Mouse (Mus musculus): Measurements from ENCODE around the gene Mettl16. TPM values are rescaled to one million over a fixed set of nuclear protein-coding genes. Genes with fewer than 3 reads are reported as not detected.
A peak's percentile ranks its signal among the peaks of the same experiment; 100 is the strongest.

Gene Mettl16
- polyA plus RNA-seq, 1 experiment from 2014 or later, result 32.1 TPM

DNA sequence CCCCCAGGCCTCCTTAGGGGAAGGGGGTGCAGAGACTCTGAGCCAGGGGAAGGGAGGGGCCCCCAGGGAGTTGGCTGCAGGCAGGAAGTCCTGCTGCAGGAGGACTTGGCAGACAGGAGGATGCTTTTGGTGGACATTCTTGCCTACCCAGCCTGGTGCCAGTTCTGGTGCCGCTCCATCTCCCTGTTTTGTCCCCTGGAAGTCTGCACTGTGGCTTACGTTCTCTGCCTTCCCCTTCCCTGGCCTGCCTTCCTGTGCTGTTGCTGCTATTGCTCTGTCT is 72.7 kb downstream of the Mettl16 start:
- no peak for ATAC-seq
- 0 out of 2 replicates have a peak, but pooled peaks cover 3% of the 10 kb centered on the region for H3K4me1 ChIP-seq (ENCODE audit: control insufficient read depth, insufficient read depth, low read length)
- 0 out of 2 replicates have a peak, but pooled peaks cover 3% of the 10 kb centered on the region for H3K9me3 ChIP-seq (replicated peaks; ENCODE audit: control insufficient read depth, low read length)
- no peak for DNase-seq (ENCODE audit: low spot score)
- 89% methylated on average over 2 of the region's 2 CpGs for WGBS
- no peaks in the 10 kb centered on the region for H3K27me3 ChIP-seq (replicated peaks; ENCODE audit: control insufficient read depth, insufficient read depth, low read length)
- H3K4me2 ChIP-seq (ENCODE audit: low read length), result no peak overlapping the region
- no peak overlapping the region for H3K9ac ChIP-seq (ENCODE audit: low read length)
- H3K36me3 ChIP-seq (ENCODE audit: control insufficient read depth, insufficient read depth, low read length), result peaks cover 41% of the 10 kb centered on the region
- no peak overlapping the region for H3K4me3 ChIP-seq (ENCODE audit: low read depth, low read length)
- H3K27ac ChIP-seq (ENCODE audit: low read depth, low read length), result no peak overlapping the region

DNA sequence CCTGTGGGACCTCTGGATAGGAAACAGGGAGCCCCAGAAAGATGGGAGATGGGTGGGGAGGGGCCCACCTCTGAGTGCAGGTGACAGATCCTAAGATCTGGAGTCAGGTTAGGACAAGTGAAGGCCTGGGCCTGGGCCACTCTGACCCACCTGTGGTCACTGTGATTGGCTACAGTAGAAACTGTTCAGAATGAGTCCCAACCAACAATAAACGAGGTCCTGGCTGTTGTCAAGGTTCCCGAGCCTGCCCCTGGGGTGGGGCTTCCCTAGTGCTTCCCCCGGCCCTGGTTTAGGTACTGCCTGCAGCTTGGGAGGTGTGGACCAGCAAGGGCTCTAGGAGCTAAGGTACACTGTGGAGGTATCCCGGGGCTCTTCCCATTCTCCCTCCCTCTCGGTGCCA is 73.1 kb downstream of the Mettl16 start:
- no peak overlapping the region for H3K4me2 ChIP-seq (ENCODE audit: low read length)
- WGBS, result 64% methylated on average over 5 of the region's 5 CpGs
- 0 out of 2 replicates have a peak, but pooled peaks cover 2% of the 10 kb centered on the region for H3K4me1 ChIP-seq (ENCODE audit: control insufficient read depth, insufficient read depth, low read length)
- peaks cover 41% of the 10 kb centered on the region for H3K36me3 ChIP-seq (ENCODE audit: control insufficient read depth, insufficient read depth, low read length)
- H3K9me3 ChIP-seq (replicated peaks; ENCODE audit: control insufficient read depth, low read length), result 0 out of 2 replicates have a peak, but pooled peaks cover 3% of the 10 kb centered on the region
- ATAC-seq (no peak), DNase-seq (ENCODE audit: low spot score) (no peak)
- no peak overlapping the region for H3K9ac ChIP-seq (ENCODE audit: low read length)
- H3K27me3 ChIP-seq (replicated peaks; ENCODE audit: control insufficient read depth, insufficient read depth, low read length), result no peaks in the 10 kb centered on the region
- no peak overlapping the region for H3K4me3 ChIP-seq (ENCODE audit: low read depth, low read length)
- H3K27ac ChIP-seq (ENCODE audit: low read depth, low read length), result no peak overlapping the region

- no peaks in the 10 kb centered on the region for H3K27me3 ChIP-seq (replicated peaks; ENCODE audit: control insufficient read depth, insufficient read depth, low read length)
- no peak for ATAC-seq
- H3K9me3 ChIP-seq (replicated peaks; ENCODE audit: control insufficient read depth, low read length), result 0 out of 2 replicates have a peak, but pooled peaks cover 3% of the 10 kb centered on the region
- no peak overlapping the region for H3K4me3 ChIP-seq (ENCODE audit: low read depth, low read length)
- peaks cover 43% of the 10 kb centered on the region for H3K36me3 ChIP-seq (ENCODE audit: control insufficient read depth, insufficient read depth, low read length)
- H3K9ac ChIP-seq (ENCODE audit: low read length), result no peak overlapping the region
- no peak for DNase-seq (ENCODE audit: low spot score)
- H3K4me1 ChIP-seq (ENCODE audit: control insufficient read depth, insufficient read depth, low read length), result no peaks in the 10 kb centered on the region
- H3K4me2 ChIP-seq (ENCODE audit: low read length), result no peak overlapping the region
- H3K27ac ChIP-seq (ENCODE audit: low read depth, low read length), result no peak overlapping the region
- 63% methylated on average over 3 of the region's 3 CpGs for WGBS
Measured at GRCm38 (mm10) chr11:74845784-74846183, 75.2 kb downstream of the Mettl16 start.

DNA sequence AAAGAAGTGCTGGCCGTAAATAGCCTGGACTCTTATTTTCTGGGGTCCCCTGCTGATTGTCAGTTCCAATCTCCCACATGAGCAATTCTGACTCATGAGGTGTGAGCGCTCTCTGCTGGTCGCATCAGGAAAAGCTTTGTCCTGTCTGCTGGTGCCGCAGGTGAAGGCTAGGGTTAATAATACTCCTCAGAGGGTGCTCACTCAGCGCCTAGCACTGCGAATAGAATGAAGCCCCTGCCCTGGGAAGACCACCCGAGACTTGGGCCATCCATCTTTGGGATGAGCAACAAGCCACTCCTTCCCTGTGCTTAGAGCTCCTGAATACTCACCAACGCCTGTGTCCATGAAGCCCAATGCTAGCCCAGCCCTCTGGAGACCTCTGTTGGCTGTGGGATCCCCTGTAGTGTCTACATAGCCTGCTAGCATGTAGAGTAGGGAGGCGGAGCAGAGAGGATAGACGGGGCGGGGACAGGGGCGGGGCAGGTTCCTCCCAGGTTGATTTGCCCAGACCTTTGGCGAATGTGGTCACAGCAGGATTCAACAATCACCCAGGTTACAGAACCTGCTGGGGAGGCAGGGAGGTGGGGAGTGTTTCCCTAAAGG is 77.4 kb downstream of the Mettl16 start:
- H3K36me3 ChIP-seq (ENCODE audit: control insufficient read depth, insufficient read depth, low read length), result peaks cover 33% of the 10 kb centered on the region

DNA sequence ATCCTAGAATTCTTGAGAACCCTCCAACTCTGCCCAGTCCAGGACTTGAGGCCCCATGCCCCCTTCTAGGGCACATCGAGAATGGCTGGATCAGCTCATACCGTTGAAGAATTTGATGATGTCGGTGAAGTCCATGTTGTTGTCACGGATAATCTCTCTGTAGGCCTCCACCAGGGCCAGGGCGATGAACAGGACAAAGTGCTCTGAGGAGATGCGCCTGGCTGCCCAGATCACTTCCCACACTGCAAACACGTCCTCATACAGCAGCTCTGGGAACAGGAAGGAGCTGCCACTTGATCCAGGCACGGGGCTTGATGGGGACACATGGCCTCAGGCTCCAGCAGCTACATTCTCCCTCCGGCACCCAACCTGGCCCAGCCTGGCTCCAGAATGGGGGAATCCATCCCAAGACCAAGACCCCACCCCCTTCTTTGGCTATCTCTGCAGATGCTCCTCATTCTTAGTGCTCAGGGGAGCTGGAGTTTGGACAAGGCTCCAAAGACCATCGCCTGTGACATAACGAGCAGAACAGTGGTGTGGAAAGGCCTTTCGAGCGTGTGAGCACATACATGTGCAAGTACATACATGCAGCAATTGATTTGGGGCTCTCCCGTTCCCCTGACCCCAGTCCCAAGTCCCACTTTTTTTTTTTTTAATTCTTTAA is 80.5 kb downstream of the Mettl16 start:
- ATAC-seq, result no peak

More for the DNA sequence above, 77.4 kb downstream of the Mettl16 start:
- DNase-seq (ENCODE audit: low spot score) (peak; percentile 80), ATAC-seq (peak; percentile 38)
- Histone ChIP-seq H3K9ac (ENCODE audit: low read length) (no peak overlapping the region; the same call in 1 of the 2 replicates), H3K9me3 (replicated peaks; ENCODE audit: control insufficient read depth, low read length) (0 out of 2 replicates have a peak, but pooled peaks cover 3% of the 10 kb centered on the region), H3K27ac (ENCODE audit: low read depth, low read length) (no peak overlapping the region), H3K4me1 (ENCODE audit: control insufficient read depth, insufficient read depth, low read length) (no peaks in the 10 kb centered on the region), H3K4me2 (ENCODE audit: low read length) (no peak overlapping the region), H3K27me3 (replicated peaks; ENCODE audit: control insufficient read depth, insufficient read depth, low read length) (no peaks in the 10 kb centered on the region), H3K4me3 (ENCODE audit: low read depth, low read length) (no peak overlapping the region)
- 3% methylated on average over 13 of the region's 13 CpGs for WGBS

GRCm38 (mm10) chr11:74857756-74858155 is 87.1 kb downstream of the Mettl16 start:
- Histone ChIP-seq H3K27ac (ENCODE audit: low read depth, low read length) (no peak overlapping the region), H3K9ac (ENCODE audit: low read length) (no peak overlapping the region), H3K9me3 (replicated peaks; ENCODE audit: control insufficient read depth, low read length) (no peaks in the 10 kb centered on the region), H3K4me1 (ENCODE audit: control insufficient read depth, insufficient read depth, low read length) (no peaks in the 10 kb centered on the region), H3K27me3 (replicated peaks; ENCODE audit: control insufficient read depth, insufficient read depth, low read length) (no peaks in the 10 kb centered on the region), H3K36me3 (ENCODE audit: control insufficient read depth, insufficient read depth, low read length) (peaks cover 38% of the 10 kb centered on the region), H3K4me2 (ENCODE audit: low read length) (no peak overlapping the region), H3K4me3 (ENCODE audit: low read depth, low read length) (no peak overlapping the region)
- WGBS, result 86% methylated on average over 9 of the region's 9 CpGs
- ATAC-seq, result no peak
- no peak for DNase-seq (ENCODE audit: low spot score)

More for the DNA sequence above, 80.5 kb downstream of the Mettl16 start:
- Histone ChIP-seq H3K4me3 (ENCODE audit: low read depth, low read length) (no peak overlapping the region), H3K9ac (ENCODE audit: low read length) (no peak overlapping the region), H3K27me3 (replicated peaks; ENCODE audit: control insufficient read depth, insufficient read depth, low read length) (no peaks in the 10 kb centered on the region), H3K27ac (ENCODE audit: low read depth, low read length) (no peak overlapping the region), H3K36me3 (ENCODE audit: control insufficient read depth, insufficient read depth, low read length) (peaks cover 18% of the 10 kb centered on the region), H3K4me2 (ENCODE audit: low read length) (no peak overlapping the region), H3K4me1 (ENCODE audit: control insufficient read depth, insufficient read depth, low read length) (no peaks in the 10 kb centered on the region), H3K9me3 (replicated peaks; ENCODE audit: control insufficient read depth, low read length) (no peaks in the 10 kb centered on the region)
- DNase-seq (ENCODE audit: low spot score), result no peak
- WGBS, result 87% methylated on average over 14 of the region's 14 CpGs

DNA sequence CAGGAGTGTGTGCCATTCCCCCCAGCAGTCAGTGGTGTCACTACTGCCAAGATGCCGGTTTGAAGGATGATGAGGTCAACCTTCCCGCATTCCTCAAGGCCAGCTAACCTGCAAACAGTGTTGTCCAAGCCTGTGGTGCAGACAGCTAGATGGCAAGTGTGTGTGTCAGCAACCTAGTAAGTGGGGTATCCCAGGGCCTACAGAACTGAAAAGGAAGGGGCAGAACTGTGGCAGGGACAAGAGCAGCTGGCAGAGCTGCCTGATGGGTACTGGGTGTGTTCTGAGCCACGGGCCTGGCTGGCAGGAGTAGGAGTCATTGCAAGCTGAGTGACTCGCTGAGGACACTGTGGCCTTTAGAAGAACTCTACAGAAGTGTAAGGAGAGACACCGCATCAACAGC is 91.5 kb downstream of the Mettl16 start:
- H3K9ac ChIP-seq (ENCODE audit: low read length), result no peak overlapping the region
- H3K27ac ChIP-seq (ENCODE audit: low read depth, low read length), result no peak overlapping the region
- no peaks in the 10 kb centered on the region for H3K4me1 ChIP-seq (ENCODE audit: control insufficient read depth, insufficient read depth, low read length)
- H3K4me2 ChIP-seq (ENCODE audit: low read length), result no peak overlapping the region
- no peaks in the 10 kb centered on the region for H3K27me3 ChIP-seq (replicated peaks; ENCODE audit: control insufficient read depth, insufficient read depth, low read length)
- H3K4me3 ChIP-seq (ENCODE audit: low read depth, low read length), result no peak overlapping the region
- ATAC-seq (no peak), DNase-seq (ENCODE audit: low spot score) (no peak)
- no peaks in the 10 kb centered on the region for H3K9me3 ChIP-seq (replicated peaks; ENCODE audit: control insufficient read depth, low read length)
- peaks cover 44% of the 10 kb centered on the region; the same call in 1 of the 2 replicates for H3K36me3 ChIP-seq (ENCODE audit: control insufficient read depth, insufficient read depth, low read length)
- WGBS, result 86% methylated on average over 5 of the region's 5 CpGs

DNA sequence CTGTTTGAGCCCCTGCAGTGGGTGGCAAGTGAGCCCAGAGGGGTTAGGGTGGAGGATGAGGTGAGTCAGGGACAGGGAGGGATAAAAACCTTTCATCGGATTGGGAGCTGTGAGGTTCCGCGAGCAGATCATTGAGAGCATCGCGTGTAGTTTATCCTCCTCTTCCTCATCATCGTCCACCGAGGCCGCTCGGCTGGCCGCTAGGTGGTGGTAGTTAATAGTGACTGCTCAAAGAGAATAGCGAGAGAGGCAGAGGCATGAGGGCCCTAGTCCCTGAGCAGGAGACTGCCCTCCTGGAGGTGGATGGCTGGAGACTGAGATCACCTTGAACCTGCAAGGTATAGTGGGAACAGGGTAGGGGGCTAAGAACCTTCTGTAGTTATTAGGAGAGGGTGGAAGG is 92.8 kb downstream of the Mettl16 start:
- Histone ChIP-seq H3K4me1 (ENCODE audit: control insufficient read depth, insufficient read depth, low read length) (no peaks in the 10 kb centered on the region), H3K36me3 (ENCODE audit: control insufficient read depth, insufficient read depth, low read length) (peaks cover 45% of the 10 kb centered on the region), H3K9ac (ENCODE audit: low read length) (no peak overlapping the region), H3K4me2 (ENCODE audit: low read length) (no peak overlapping the region), H3K27ac (ENCODE audit: low read depth, low read length) (no peak overlapping the region), H3K9me3 (replicated peaks; ENCODE audit: control insufficient read depth, low read length) (no peaks in the 10 kb centered on the region), H3K27me3 (replicated peaks; ENCODE audit: control insufficient read depth, insufficient read depth, low read length) (no peaks in the 10 kb centered on the region), H3K4me3 (ENCODE audit: low read depth, low read length) (no peak overlapping the region)
- ATAC-seq, result no peak
- 27% methylated on average over 11 of the region's 11 CpGs for WGBS
- peak; percentile 37 for DNase-seq (ENCODE audit: low spot score)

DNA sequence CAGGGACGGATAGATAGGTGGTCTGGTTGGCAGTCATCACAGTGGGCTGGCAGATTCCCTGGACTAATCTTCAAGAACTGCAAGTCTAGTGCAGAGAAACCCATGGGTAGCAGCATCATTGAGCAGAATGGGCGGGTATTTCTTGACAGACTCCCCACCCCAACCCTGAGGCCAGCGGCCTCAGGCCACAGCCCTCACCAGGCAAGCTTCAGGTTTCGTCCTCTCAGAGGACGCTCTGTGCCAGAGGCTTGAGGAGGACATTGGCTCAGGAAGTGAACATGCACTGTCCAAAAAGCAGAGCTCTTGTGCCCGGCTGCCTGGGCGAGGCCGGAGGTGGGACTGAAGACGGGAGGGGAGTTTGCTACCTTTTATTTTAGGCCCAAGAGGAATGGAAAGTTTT is 93.8 kb downstream of the Mettl16 start:
- Histone ChIP-seq H3K4me3 (ENCODE audit: low read depth, low read length) (no peak overlapping the region), H3K27ac (ENCODE audit: low read depth, low read length) (no peak overlapping the region), H3K4me2 (ENCODE audit: low read length) (no peak overlapping the region), H3K27me3 (replicated peaks; ENCODE audit: control insufficient read depth, insufficient read depth, low read length) (no peaks in the 10 kb centered on the region), H3K4me1 (ENCODE audit: control insufficient read depth, insufficient read depth, low read length) (no peaks in the 10 kb centered on the region), H3K9me3 (replicated peaks; ENCODE audit: control insufficient read depth, low read length) (no peaks in the 10 kb centered on the region), H3K36me3 (ENCODE audit: control insufficient read depth, insufficient read depth, low read length) (peaks cover 45% of the 10 kb centered on the region), H3K9ac (ENCODE audit: low read length) (no peak overlapping the region)
- 89% methylated on average over 9 of the region's 9 CpGs for WGBS
- DNase-seq (ENCODE audit: low spot score) (no peak), ATAC-seq (no peak)
